Mouse (Mus musculus) heart, postnatal 0 days (tissue): ENCODE measurements around the gene Il12rb1. TPM values are rescaled to one million over a fixed set of nuclear protein-coding genes. Genes with fewer than 3 reads are reported as not detected.

Source experiments
- ATAC-seq: fragments of 200-750 bp; cut with Nextera tagmentation; 2 replicates; pipeline ENCODE4 v1.8.0; 2017; ENCODE audit warnings: low read depth, moderate number of reproducible peaks, moderate library complexity; ENCODE audit not compliant: insufficient read depth
- DNase-seq: peaks from one replicate; pipeline ENCODE4 v3.0.0-alpha.2; 2016; ENCODE audit warnings: low spot score
- H3K27ac ChIP-seq: fragments of 300-500 bp; sonication (generic); 2 replicates; pipeline ENCODE4 v1.5.1; 2014; ENCODE audit warnings: low read depth, mild to moderate bottlenecking
- H3K27me3 ChIP-seq: fragments of 300-500 bp; sonication (generic); 2 replicates; pipeline ENCODE4 v1.6.1; 2014; ENCODE audit warnings: low read length, mixed read lengths; ENCODE audit not compliant: control insufficient read depth, insufficient read depth
- H3K36me3 ChIP-seq: fragments of 300-500 bp; sonication (generic); replicated peaks from 2 replicates; pipeline ENCODE4 v1.6.1; 2014; ENCODE audit warnings: low read length, mixed read lengths; ENCODE audit not compliant: control insufficient read depth, insufficient read depth
- H3K4me1 ChIP-seq: fragments of 300-500 bp; sonication (generic); 2 replicates; pipeline ENCODE4 v1.6.1; 2014; ENCODE audit warnings: antibody characterized with exemption; ENCODE audit not compliant: control insufficient read depth, insufficient read depth
- H3K4me2 ChIP-seq: fragments of 300-500 bp; sonication (generic); 2 replicates; pipeline ENCODE4 v1.6.1; 2014; ENCODE audit warnings: low read depth, mild to moderate bottlenecking, low read length, moderate library complexity
- H3K4me3 ChIP-seq: fragments of 300-500 bp; sonication (generic); 2 replicates; pipeline ENCODE4 v1.5.1; 2014; ENCODE audit warnings: low read depth, low read length
- H3K9ac ChIP-seq: fragments of 300-500 bp; sonication (generic); replicated peaks from 2 replicates; pipeline ENCODE4 v1.6.1; 2014; ENCODE audit warnings: low read depth, low read length, mixed read lengths
- H3K9me3 ChIP-seq: fragments of 300-500 bp; sonication (generic); replicated peaks from 2 replicates; pipeline ENCODE4 v1.6.1; 2016; ENCODE audit warnings: low read length; ENCODE audit not compliant: control insufficient read depth
- CTCF ChIP-seq: IDR thresholded peaks from 2 replicates; pipeline ENCODE4 v1.5.1; 2016; ENCODE audit warnings: antibody characterized with exemption, control low read depth, low read depth
- EP300 ChIP-seq: IDR thresholded peaks from 2 replicates; pipeline ENCODE4 v1.6.1; 2016; ENCODE audit warnings: antibody characterized with exemption, low read depth
- WGBS: fragments of 180-500 bp; shearing (Covaris S2); extraction: QIAGEN DNeasy Blood & Tissue Kit; methylation state at CpG from one replicate; pipeline ENCODE4 v1.1.7; 2014; 5-methylcytosine and 5-hydroxymethylcytosine counted together
- polyA plus RNA-seq: library from polyadenylated mRNA; unstranded; fragments of >200 nt; fragmentation: Nextera tagmentation; extraction: Ambion mirVana; gene quantifications from 2 replicates; pipeline ENCODE4 v1.2.1, GENCODE M21; 2015
- total RNA-seq: library from RNA; depleted of rRNA; stranded (reverse); fragments of >200 nt; gene quantifications from 2 replicates; pipeline ENCODE4 v1.2.3, GENCODE M21; 2014; ENCODE audit warnings: low replicate concordance

The Il12rb1 gene
- total and polyA plus RNA-seq, 2 experiments from 2014 or later, result not detected

GRCm38 (mm10) chr8:70843941-70844340 lies 35.7 kb downstream of the Il12rb1 start:
- H3K9ac ChIP-seq, result no peak overlapping the region
- H3K4me2 ChIP-seq, result no peak overlapping the region
- TF ChIP-seq CTCF (no peak), EP300 (no peak)
- ATAC-seq (no peak), DNase-seq (no peak)
- H3K36me3 ChIP-seq, result no peaks in the 10 kb centered on the region
- no peaks in the 10 kb centered on the region for H3K9me3 ChIP-seq
- H3K4me3 ChIP-seq, result no peak overlapping the region
- no peaks in the 10 kb centered on the region for H3K4me1 ChIP-seq
- H3K27me3 ChIP-seq, result no peaks in the 10 kb centered on the region
- 81% methylated on average over 8 of the region's 8 CpGs for WGBS
- H3K27ac ChIP-seq, result no peak overlapping the region

DNA sequence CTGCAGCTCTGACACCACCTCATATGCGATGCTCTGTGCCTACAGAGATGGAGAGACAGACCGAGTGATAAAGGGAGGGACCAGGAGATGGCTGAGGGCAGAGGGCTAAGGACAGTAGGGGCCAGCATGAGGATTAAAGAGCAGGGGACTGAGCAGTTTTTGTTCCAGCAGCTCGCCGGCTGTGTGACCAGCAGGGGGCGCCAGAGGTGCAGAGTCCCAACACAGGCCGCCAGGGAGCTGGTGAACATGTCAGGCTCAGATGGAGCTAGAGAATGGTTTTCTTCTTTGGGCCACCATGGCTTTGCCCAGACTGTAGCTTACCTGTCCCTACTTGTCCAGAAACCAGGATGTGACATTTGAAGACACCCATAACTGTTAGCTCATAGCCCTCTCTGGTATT lies 36.3 kb downstream of the Il12rb1 start:
- Histone ChIP-seq H3K4me3 (no peak overlapping the region), H3K9me3 (no peaks in the 10 kb centered on the region), H3K36me3 (no peaks in the 10 kb centered on the region), H3K27ac (no peak overlapping the region), H3K4me2 (no peak overlapping the region), H3K9ac (no peak overlapping the region), H3K4me1 (no peaks in the 10 kb centered on the region), H3K27me3 (no peaks in the 10 kb centered on the region)
- ATAC-seq (no peak), DNase-seq (peak; percentile 79)
- 3% methylated on average over 6 of the region's 6 CpGs for WGBS
- peak; percentile 94 for TF ChIP-seq CTCF
- no peak for TF ChIP-seq EP300

DNA sequence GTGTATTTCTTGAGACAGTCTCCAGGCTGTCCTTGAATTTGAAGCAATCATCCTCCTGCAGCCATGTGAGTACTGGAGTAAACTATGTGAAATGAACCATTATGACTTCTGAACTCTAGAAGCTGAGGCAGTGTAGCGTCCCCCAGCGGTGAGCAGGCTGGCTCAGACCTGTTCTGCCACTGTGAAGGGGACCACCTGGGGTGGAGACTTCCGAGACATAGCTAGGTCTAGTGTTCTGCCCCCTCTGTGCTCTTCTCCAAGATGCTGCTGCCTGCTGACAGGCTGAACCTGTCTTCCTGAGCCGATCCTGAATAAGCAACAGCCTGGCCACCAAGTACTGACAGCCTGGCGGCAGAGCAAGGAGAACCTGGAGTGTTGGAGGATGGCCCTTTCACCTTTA lies 36.9 kb downstream of the Il12rb1 start:
- 47% methylated on average over 5 of the region's 5 CpGs for WGBS
- no peak overlapping the region for H3K4me3 ChIP-seq
- no peak for TF ChIP-seq CTCF
- no peak for TF ChIP-seq EP300
- no peaks in the 10 kb centered on the region for H3K4me1 ChIP-seq
- H3K36me3 ChIP-seq, result no peaks in the 10 kb centered on the region
- no peak overlapping the region for H3K9ac ChIP-seq
- ATAC-seq (no peak), DNase-seq (no peak)
- no peak overlapping the region for H3K4me2 ChIP-seq
- H3K27ac ChIP-seq, result no peak overlapping the region
- H3K9me3 ChIP-seq, result no peaks in the 10 kb centered on the region
- no peaks in the 10 kb centered on the region for H3K27me3 ChIP-seq

GRCm38 (mm10) chr8:70846371-70847154 lies 38.3 kb downstream of the Il12rb1 start:
- Histone ChIP-seq H3K27ac (no peak overlapping the region), H3K27me3 (no peaks in the 10 kb centered on the region), H3K9ac (no peak overlapping the region), H3K4me3 (no peak overlapping the region), H3K4me2 (no peak overlapping the region), H3K4me1 (no peaks in the 10 kb centered on the region), H3K9me3 (no peaks in the 10 kb centered on the region), H3K36me3 (no peaks in the 10 kb centered on the region)
- WGBS, result 40% methylated on average over 15 of the region's 15 CpGs
- ATAC-seq (no peak), DNase-seq (no peak)
- TF ChIP-seq EP300 (no peak), CTCF (no peak)

GRCm38 (mm10) chr8:70849333-70849990 lies 41.2 kb downstream of the Il12rb1 start:
- H3K4me3 ChIP-seq, result no peak overlapping the region
- H3K27me3 ChIP-seq, result no peaks in the 10 kb centered on the region
- no peak for ATAC-seq
- no peaks in the 10 kb centered on the region for H3K36me3 ChIP-seq
- TF ChIP-seq CTCF (no peak), EP300 (no peak)
- H3K9ac ChIP-seq, result no peak overlapping the region
- DNase-seq, result no peak
- no peak overlapping the region for H3K4me2 ChIP-seq
- WGBS, result 75% methylated on average over 3 of the region's 3 CpGs
- H3K9me3 ChIP-seq, result no peaks in the 10 kb centered on the region
- H3K27ac ChIP-seq, result no peak overlapping the region
- no peaks in the 10 kb centered on the region for H3K4me1 ChIP-seq
